Mouse (Mus musculus): ENCODE results near the gene Kcnab3.
A peak's percentile ranks its signal among the peaks of the same experiment; 100 is the strongest.

The Kcnab3 gene

DNA sequence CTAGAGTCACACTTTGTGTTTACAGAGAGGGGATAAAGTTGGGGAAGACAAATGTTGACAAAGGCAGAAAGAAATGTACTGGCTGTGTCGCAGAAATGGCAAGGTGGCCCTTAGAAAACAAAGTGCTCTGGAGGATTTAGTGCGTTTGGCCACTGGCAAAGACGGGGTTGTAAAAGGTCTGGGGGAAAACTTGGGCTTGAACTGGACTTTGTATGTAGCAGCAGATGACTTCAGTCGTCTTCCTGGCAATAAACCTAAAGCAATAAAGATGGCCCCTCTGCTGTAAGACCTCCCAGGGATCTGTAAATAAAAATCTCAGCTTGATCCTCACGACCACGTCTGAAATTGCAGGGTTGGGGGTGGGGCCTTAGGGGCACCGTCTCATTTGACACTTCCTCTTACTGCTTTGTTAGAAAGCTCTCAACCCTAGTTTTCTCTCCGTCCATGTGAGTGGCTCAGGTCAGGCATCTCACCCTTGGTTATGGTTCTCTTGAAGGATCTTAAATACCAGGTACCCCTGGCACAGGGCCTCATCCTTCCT, 6.7 kb downstream of the Kcnab3 start:
- DNase-seq: no peak

DNA sequence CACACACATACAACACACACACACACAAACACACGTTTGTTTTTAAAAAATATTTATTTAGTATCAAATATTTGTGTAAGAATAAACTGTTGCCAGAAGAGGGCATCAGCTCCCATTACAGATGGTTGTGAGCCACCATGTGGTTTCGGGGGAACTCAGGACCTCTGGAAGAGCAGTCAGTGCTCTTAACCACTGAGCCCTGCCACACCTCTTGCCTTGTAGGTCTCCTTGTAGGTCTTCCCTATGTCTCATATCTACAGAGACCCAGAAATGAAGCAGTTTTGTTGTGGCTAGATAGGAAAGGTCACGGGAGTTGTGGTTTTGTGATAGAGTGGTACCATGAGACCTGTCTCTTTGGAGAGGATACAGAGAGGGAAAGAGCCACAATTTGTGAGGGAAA, 7.9 kb downstream of the Kcnab3 start:
- no peak for DNase-seq

DNA sequence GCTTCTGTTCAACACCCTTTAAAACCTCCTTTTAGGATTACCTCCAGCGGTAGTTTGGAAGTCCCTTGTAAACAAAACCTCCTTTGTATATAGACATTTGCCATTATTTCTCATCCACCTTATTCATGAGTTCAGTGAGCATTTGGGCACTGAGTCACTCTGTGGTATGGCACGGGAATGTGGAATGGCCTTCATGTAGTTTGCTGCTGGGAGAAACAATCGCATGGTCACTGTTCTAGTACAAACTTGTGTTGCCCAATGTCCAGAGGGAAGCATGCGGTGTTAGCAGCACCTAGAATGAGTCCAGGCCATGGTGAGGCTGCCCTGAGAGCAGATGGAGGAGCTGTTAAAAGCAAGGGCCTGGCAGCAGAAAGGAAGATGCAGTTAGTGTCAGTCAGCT, 8.7 kb downstream of the Kcnab3 start:
- DNase-seq: no peak

DNA sequence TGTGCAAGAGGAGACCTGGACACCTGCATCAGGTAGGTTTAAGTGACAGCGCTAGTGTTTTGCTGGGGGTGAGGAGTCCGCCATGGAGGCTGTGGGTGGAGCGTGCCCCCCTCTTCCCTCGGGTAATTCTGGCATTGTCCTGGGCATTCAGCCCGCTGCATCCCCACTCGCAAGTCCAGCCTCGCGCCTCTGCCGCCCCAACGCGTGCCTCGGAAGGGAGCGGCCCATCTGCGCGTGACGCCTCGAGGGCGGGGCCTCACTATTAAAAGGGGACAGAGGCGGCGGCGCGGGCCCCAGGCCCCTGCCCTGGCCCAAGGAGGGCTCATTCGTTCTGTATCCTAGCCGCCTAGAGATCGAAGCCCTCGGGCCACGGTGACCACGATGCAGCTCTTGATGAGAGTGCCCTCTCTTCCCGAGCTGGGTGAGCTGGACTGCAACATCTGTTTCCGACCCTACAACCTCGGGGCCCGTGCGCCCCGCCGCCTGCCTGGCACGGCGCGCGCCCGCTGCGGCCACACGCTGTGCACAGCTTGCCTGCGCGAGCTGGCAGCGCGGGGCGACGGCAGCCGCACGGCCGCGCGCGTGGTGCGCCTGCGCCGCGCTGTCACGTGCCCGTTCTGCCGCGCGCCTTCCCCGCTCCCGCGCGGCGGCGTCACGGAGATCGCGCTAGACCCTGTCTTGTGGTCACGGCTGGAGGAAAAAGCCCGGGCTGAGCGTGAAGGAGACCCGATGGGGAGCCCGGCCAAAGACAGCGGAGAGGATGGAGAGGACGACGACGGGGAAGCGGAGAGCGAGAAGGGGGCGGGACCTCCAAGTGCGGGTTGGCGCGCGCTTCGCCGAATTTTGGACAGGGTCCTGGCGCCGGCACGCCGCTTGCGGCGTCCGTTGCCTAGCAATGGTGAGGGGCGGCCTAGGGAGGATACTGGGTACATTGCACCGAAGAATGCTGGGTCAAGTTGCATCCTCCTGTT, 14.4 kb downstream of the Kcnab3 start, which contains the start of gene Rnf227:
Gene Rnf227 (plus strand): TSS at position 301 of the 971 bp plus-strand sequence.
- DNase-seq: peak; percentile 74 to 87

DNA sequence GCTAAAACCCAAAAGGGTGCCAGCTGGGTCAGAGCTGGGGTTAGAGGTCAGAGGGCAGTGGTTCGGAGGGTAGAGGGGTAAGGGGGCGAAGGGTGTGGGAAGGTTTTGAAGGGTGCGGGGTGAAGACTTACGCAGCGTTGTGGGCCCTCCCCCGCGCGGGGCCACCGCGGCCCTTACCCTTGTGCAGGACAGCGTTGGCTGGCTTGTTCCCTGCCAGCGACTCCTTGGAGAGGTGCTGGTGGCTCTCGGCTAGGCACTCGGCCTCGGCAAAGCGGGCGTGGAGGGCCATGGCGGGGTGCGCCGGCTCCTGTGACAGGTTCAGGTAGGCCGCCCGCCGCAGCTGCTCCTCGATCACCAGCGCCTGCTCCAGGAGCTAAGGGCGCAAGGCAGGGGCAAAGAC, 20.4 kb downstream of the Kcnab3 start:
- peak in 1 of 2 experiments; percentile 21 for DNase-seq

DNA sequence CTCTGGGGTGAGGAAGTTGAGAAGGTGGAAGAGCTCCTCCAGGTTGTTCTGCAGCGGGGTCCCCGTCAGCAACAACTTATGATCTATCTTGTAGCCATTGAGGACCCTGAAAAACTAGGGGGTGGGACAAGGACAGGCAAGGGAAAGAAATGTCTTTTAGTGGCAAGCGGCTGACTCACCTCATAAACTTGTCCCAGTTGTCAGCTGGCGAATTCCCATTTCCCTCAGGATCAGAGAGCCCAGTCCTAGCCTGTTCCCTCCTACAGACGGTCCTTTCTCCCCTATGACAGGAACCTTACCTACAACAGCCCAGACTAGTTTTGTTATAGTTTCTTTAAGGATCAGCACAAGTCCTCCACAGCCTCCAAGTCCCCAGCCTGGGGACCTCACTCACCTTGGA, 30.5 kb downstream of the Kcnab3 start:
- DNase-seq: no peak

DNA sequence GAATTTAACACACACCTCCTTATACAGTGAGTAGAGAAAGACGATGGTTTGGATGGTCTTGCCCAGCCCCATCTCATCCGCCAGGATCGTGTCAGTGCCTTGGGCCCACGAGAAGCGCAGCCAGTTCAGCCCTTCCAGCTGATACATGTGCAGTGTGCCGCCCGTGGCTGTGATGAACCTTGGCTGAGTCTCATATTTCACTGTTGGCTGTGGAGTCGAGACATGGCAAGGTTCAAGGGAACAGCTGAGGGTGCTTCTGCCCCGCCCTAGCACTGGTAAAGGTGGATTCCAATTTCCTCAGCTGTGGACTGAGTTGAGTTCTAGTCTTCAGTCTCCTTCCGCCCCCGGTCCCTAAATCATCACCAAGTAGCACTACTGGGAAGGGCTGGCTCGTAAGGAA, 31.6 kb downstream of the Kcnab3 start:
- DNase-seq: no peak

DNA sequence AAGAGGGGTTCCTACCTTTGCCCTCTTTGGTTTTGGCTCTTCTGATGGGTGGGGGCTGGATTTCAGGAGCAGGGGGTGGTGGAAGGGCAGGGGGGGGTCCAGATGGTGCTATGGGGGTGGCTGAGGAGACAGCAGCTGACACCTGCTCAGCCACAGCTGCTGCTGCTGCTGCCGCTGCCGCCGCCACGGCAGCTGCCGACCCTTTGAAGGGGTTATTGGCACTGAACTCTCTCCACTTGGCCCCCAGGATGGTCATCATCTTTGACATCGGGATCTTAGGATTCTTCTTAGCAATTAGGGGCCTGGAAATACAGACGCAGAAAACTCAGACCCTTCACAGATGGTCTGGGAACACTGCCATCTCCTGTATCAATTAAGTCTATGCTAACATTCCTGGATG, 36.0 kb downstream of the Kcnab3 start:
- DNase-seq: no peak

DNA sequence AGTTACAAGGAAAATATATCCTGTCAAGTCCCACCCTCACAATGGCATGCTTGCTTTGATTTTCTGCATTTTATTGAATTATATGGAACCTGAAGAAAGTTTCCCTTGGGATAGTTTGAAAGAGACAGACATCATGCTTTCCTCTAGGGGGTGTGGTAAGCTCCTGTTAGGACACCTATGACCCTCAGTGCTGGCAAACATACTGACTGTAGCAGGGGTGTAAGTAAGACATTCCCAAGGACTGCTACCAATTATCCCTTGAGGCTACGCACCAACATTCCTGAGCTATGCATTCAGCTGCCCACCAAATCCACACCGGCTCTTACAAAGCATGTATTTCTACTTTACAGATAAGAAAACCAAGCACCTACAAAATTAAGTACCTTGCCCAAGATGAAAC, 36.4 kb downstream of the Kcnab3 start:
- DNase-seq: no peak

DNA sequence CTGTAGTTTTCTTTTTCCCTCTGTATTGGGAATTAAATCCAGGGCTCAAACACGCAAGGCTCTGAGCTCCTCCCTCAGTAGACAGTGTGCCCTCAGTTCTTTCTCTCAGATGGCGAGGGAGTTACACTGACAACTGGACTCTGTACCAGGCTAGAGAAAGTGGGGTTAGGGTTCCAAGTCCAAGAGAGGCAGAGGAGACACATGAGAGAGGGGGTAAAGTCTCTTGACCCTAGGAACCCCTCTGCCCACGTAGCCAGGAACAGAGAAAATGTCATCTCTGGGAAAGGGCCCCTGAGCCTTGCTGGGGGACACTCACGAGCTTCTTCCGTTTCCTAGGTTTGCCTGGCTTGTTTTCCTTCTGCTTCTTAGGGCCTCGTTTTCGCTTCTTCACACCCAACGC, 38.3 kb downstream of the Kcnab3 start:
- DNase-seq: no peak

DNA sequence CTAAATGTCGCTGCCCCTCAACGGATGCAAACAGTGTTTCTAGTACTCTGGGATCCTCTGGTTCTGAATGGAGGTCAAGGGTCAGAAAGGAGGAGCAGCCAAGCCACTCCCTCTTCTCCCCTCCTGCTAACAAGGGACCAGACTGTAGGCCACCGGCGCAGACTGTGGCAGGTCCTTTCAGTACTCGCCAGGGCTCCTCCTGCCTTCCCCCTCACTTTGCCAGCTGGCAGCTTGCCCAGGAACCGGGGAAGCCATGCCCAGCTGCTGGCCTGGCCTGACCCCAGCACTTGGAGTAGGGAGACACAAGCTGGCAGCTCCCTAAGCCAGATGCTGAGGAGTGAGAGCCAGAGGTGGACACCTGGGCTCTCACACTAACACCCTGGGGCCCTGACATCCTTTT, 38.9 kb downstream of the Kcnab3 start:
- peak; percentile 95 to 98 for DNase-seq

DNA sequence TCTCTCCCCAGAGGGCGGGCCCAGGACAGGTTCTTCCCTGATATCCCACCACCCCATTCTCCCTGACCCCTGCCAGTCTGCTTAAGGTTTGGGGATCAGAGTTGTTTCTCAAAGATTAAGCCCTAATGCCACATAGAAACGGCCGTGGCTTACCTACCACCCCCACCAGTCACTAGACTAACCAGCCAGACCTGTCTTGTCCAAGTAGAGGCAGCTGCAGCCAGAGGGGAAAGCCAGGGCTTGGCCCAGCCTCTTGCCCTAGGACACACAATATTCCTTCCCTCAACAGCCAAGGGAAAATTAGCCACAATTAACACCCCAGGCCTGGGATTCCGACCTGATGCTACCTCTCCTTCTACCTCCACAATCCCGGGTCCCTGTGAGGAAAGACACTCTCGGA, 39.7 kb downstream of the Kcnab3 start:
- peak in 1 of 2 experiments; percentile 56 for DNase-seq

DNA sequence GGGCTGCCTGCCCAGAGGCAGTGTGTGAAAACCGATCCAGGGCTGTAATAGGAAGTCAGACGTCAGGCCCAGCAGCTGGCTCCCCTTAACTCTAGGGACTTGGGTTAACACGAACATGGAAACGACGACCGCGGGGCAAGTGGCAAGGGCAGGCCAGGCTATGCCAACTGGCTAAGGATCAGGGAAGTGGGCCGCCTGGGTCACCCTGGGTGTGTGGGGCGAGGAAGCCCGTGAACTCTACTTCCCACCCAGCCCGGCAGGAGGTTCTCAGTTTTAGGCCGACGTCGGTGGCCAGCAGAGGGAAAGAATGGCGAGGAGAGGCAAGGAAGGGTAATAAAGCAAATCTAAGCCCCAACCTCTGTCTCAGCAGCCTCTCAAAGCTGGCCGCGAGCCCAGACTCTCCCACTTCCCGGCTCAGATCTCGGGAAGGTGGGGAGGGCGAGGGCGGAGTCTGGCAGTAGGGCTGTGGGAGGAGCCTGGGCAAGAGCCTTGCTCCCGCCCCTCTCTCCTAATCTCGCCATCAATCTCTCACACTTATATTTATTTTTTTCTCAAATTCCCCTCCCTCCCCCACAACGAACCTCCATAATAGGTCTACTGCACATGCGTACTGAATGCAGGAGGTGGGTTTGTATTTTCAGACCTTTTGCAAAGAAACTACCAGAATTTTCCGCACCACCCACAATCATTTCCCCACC, 40.2 kb downstream of the Kcnab3 start:
- DNase-seq: peak; percentile 98

DNA sequence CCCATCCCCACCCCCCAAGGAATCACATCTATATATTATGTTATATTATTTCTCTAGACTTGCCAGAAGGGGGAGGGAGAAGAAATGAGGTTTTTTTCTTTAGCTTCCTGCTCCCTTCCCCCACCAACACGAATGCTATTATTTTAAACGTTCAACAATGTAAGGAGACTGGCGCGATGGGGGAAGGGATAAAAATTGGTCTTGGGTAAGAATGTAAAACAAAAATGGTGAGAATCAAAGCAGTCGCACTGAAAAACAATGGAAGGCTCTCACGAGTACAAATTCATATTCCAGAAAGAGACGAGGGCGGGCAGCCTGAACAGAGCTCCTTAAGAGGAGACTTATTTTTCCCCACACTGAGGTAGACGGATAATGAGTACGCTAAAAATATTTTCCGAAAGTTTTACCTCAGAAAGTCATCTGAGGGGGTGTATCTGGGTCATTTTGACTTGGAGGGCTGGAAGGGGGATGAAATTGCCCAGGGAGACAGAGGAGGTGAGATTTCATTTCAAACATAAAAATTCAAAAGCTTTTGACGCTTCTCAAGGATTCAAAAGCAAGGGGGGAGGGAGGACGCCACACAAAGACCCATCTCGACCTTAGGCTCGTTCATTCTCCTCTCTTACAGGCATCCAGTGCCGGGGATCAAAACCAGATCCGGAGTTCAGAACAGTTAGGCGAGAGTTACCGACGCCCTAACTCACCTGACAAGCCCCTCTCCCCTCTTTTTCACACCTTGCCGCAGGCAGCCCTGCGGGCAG, 41.0 kb downstream of the Kcnab3 start:
- peak in 1 of 2 experiments; percentile 48 for DNase-seq

DNA sequence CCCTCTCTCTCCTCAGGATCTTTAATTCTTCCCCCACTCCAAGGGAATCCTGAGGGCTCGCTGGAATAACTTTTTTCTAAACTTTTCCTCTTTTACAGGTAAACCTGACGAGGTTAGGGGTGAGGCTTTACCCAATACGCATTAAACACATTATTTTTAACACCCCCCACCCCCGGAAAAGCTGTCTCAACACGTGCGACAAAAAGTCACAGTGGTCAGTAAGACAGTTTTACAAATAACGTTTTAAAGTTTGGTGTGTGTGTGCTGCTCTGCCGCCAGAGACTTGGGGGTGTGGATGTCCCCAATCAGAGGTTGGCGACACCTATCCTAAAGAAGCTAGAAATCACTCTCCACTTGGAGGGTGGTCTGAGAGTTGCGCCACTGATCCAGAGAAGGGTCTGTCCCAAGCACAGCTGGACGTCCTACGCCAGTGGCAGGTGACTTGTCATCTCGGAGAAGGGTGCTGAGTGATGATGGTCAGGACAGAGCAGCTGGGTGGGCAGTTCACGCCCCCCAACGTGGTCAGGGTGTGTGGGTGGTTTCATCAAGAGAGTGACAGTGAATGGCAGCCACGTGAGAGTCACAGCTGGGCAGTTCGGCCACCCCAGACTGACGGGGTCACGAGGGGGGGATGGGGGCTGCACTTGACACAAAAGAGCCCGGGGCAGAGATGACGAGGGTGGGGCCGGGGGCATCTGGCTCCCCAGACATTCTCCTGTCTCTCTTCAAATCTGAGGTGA, 41.7 kb downstream of the Kcnab3 start:
- DNase-seq: peak; percentile 39 to 69

DNA sequence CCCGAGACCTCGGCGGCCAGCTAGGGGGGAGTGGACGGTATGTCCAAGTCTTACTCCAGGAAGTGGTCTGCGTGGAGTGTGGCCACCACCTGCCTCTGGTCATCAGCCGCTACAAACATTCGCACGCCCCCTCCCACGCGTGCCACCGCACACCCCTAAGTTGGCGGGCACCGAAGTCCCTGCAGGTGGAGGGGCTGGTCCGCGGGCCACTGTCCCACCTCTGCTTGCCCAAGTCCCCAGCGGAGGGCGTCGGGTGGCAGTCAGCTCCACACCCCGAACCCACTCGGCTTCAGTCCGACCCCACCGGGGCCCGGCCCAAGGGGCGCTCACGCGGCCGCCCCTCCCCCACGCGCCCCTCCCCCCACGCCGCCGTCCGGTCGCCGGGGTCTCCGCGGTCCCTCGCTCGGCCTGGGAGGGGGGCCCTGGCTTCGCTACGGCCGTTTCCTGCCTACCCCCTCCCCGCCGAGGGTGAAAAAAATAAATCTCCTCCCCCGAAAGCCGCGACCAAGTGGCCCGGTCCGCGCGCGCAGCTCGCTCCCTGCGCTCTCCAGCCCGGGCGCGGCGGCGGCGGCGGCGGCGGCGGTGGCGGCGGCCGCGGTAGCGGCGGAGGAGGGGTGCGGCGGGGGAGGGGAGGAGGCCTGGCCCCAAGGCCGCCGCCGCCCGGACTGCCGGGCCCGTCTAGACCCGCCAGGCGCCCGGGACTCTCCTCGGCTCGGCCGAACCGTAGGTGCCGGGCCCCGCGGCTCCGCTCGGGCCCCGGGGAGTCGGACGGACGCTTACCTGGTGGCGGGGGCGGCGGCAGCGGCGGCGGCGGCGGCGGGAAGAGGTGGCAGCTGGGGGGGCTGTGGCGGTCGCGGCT, 42.5 kb downstream of the Kcnab3 start:
- DNase-seq: peak; percentile 66 to 73

DNA sequence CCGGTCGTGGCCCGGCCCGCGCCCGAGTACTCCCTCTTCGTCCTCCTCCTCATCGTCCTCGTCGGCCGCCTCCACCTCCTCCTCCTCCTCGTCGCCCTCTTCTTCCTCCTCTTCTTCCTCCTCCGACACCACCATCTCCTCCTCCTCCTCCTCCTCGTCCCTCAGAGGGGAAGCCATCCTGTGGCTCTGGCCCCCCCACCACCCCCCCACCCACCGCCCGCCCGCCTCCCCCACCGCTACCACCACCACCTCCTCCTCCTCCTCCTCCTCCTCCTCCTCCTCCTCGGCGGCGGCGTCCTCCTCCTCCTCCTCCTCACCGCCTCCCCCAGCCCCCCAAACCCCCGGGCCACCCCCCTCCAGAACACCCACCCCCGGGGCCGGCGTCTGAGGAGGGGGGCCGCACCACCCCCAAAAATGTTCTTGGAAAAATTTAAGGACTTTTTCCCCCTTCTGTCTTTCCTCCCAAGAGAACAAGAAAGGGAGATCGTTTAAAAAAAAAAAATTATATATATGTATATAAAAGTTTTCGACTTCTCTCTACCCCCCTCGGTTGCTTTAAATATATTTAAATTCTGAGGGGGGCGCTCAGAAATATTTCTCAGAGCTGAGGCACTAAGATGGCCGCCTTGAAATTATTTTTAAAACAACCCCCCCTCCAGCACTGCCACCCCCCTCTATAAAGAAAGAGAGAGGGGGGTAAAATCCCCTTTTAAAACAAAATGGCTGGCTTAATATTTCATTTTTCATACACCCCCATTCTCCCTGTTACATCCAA, 43.3 kb downstream of the Kcnab3 start, which contains the start of gene Chd3:
Gene Chd3 (minus strand): TSS at position 192 of the 775 bp plus-strand sequence.
- no peak for DNase-seq

DNA sequence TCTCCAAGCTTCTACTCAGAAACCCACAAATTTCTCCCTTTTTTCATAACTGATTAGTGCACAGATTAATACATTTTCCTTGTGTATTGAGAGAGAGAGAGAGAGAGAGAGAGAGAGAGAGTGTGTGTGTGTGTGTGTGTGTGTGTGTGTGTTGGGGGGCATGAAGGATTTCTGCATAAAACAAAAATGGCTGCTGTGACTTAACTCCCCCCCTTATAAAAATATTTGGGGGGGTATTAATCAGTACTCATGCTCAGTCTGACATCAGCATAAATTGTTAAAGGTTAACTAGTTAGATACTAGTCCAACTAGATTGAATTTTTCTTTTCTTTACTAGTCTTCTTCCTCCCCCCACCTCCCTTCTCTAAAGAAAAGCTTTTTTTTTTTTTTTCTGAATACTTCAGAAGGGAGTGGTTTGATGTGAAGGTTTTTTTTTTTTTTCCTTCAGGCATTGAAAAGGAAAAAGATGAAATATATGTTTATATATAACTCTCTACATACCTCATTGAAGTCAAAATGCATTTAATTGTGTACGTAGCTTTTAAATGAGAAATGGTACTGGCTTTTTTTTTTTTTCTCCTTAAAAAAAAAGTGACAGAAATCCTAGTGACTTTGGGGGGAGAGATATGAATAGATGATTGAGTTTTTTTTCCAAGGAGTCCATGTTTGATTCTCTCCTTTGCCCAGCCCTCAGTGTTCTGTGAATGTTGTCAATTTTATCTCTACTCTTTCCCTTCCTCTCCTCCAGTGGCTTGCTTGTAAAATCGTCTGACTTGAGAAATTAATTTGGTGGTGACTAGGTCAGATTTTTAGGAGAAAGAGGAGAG, 44.1 kb downstream of the Kcnab3 start:
- no peak for DNase-seq

DNA sequence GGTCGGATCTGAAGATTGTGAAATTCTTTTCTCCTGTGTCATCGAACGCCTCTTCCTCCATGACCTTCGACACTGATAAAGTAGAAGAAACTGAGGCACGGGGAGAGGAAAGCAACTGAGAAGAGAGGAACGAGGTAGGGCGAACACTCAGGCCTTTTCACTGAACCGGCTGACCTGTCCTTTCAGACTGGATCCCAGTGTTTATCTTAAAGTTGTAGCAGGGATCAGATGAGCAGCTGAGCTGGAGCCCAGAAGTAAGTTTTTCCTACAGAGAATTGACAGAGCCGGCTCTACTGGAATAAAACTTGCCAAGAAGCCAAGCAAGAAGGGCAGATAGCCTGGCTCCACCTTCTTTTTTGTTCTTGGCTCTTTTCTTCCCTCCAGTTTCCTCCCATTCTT, 44.8 kb downstream of the Kcnab3 start:
- DNase-seq: no peak

Data from lung, postnatal 4 days (tissue).